Mouse (Mus musculus): Measurements from ENCODE around the gene Matk.

The Matk gene

GRCm38 (mm10) chr10:81242021-81242420, 10.7 kb upstream of the Matk start:
- DNase-seq (ENCODE audit: low read depth, low spot score) = no peak

- no peak for DNase-seq (ENCODE audit: low read depth, low spot score)
Measured at GRCm38 (mm10) chr10:81244146-81244545, 8.6 kb upstream of the Matk start.

GRCm38 (mm10) chr10:81244595-81244994, 8.1 kb upstream of the Matk start:
- DNase-seq (ENCODE audit: low read depth, low spot score) = no peak

- DNase-seq (ENCODE audit: low read depth, low spot score) = no peak
Measured at GRCm38 (mm10) chr10:81245166-81245565, 7.6 kb upstream of the Matk start.

- no peak for DNase-seq (ENCODE audit: low read depth, low spot score)
Measured at GRCm38 (mm10) chr10:81247804-81248203, 4.9 kb upstream of the Matk start.

GRCm38 (mm10) chr10:81249442-81249841, 3.3 kb upstream of the Matk start:
- DNase-seq (ENCODE audit: low read depth, low spot score) = no peak

GRCm38 (mm10) chr10:81254886-81255285, 2.2 kb downstream of the Matk start:
- DNase-seq (ENCODE audit: low read depth, low spot score) = no peak

GRCm38 (mm10) chr10:81257158-81258039, 4.7 kb downstream of the Matk start:
- no peak for DNase-seq (ENCODE audit: low read depth, low spot score)

GRCm38 (mm10) chr10:81259225-81259884, 6.6 kb downstream of the Matk start:
- no peak for DNase-seq (ENCODE audit: low read depth, low spot score)

- DNase-seq (ENCODE audit: low read depth, low spot score) = no peak
Measured at GRCm38 (mm10) chr10:81261025-81261424, 8.3 kb downstream of the Matk start.

- DNase-seq (ENCODE audit: low read depth, low spot score) = no peak
Measured at GRCm38 (mm10) chr10:81265540-81265939, 12.8 kb downstream of the Matk start.

- peak; percentile 97 for DNase-seq (ENCODE audit: low read depth, low spot score)
Measured at GRCm38 (mm10) chr10:81266211-81267105, 13.7 kb downstream of the Matk start, which contains the start of the genes Mrpl54 and Apba3. TSS of gene Mrpl54 (minus strand) at chr10:81266934. TSS of gene Apba3 (plus strand) at chr10:81266960.

- DNase-seq (ENCODE audit: low read depth, low spot score) = peak; percentile 94
Measured at GRCm38 (mm10) chr10:81268056-81268455, 15.3 kb downstream of the Matk start.

- DNase-seq (ENCODE audit: low read depth, low spot score) = no peak
Measured at GRCm38 (mm10) chr10:81268643-81269412, 16.1 kb downstream of the Matk start.

- DNase-seq (ENCODE audit: low read depth, low spot score) = no peak
Measured at GRCm38 (mm10) chr10:81272356-81272755, 19.6 kb downstream of the Matk start.

- no peak for DNase-seq (ENCODE audit: low read depth, low spot score)
Measured at GRCm38 (mm10) chr10:81273842-81274241, 21.1 kb downstream of the Matk start.

- DNase-seq (ENCODE audit: low read depth, low spot score) = no peak
Measured at GRCm38 (mm10) chr10:81277676-81278075, 24.9 kb downstream of the Matk start.

GRCm38 (mm10) chr10:81279496-81279895, 26.8 kb downstream of the Matk start:
- no peak for DNase-seq (ENCODE audit: low read depth, low spot score)

- no peak for DNase-seq (ENCODE audit: low read depth, low spot score)
Measured at GRCm38 (mm10) chr10:81284189-81284588, 31.5 kb downstream of the Matk start.

GRCm38 (mm10) chr10:81284719-81285118, 32.0 kb downstream of the Matk start:
- no peak for DNase-seq (ENCODE audit: low read depth, low spot score)
